Mouse (Mus musculus) midbrain, embryonic 12.5 days (tissue): ENCODE data around the gene Rnf2. TPM values are rescaled to one million over a fixed set of nuclear protein-coding genes. Genes with fewer than 3 reads are reported as not detected.

Experiments
- ATAC-seq: fragments of 200-750 bp; cut with Nextera tagmentation; 2 replicates; pipeline ENCODE4 v1.8.0; 2017; ENCODE audit warnings: low read depth, moderate TSS enrichment, moderate library complexity; ENCODE audit not compliant: low FRiP score
- H3K27ac ChIP-seq: fragments of 300-500 bp; sonication (generic); replicated peaks from 2 replicates; pipeline ENCODE4 v1.5.1; 2016; ENCODE audit warnings: mild to moderate bottlenecking
- H3K27me3 ChIP-seq: fragments of 300-500 bp; sonication (generic); 2 replicates; pipeline ENCODE4 v1.6.1; 2016; ENCODE audit warnings: mild to moderate bottlenecking
- H3K36me3 ChIP-seq: fragments of 300-500 bp; sonication (generic); 2 replicates; pipeline ENCODE4 v1.6.1; 2016
- H3K4me1 ChIP-seq: fragments of 300-500 bp; sonication (generic); 2 replicates; pipeline ENCODE4 v1.6.1; 2016
- H3K4me2 ChIP-seq: fragments of 300-500 bp; sonication (generic); replicated peaks from 2 replicates; pipeline ENCODE4 v1.6.1; 2016; ENCODE audit warnings: mild to moderate bottlenecking, moderate library complexity
- H3K4me3 ChIP-seq: fragments of 300-500 bp; sonication (generic); 2 replicates; pipeline ENCODE4 v1.5.1; 2016; ENCODE audit warnings: mild to moderate bottlenecking
- H3K9ac ChIP-seq: fragments of 300-500 bp; sonication (generic); replicated peaks from 2 replicates; pipeline ENCODE4 v1.6.1; 2016; ENCODE audit warnings: mild to moderate bottlenecking, moderate library complexity
- H3K9me3 ChIP-seq: fragments of 300-500 bp; sonication (generic); 2 replicates; pipeline ENCODE4 v1.6.1; 2016; ENCODE audit warnings: mild to moderate bottlenecking
- WGBS: fragments of 180-500 bp; shearing (Covaris S2); methylation state at CpG from one replicate; pipeline ENCODE4 v1.1.7; 2016; 5-methylcytosine and 5-hydroxymethylcytosine counted together
- polyA plus RNA-seq: library from polyadenylated mRNA; unstranded; fragments of >200 nt; fragmentation: Nextera tagmentation; extraction: Ambion mirVana; gene quantifications from 2 replicates; pipeline ENCODE4 v1.2.1, GENCODE M21; 2016

Gene Rnf2
- polyA plus RNA-seq: 131 and 133 TPM in 2 replicates

DNA sequence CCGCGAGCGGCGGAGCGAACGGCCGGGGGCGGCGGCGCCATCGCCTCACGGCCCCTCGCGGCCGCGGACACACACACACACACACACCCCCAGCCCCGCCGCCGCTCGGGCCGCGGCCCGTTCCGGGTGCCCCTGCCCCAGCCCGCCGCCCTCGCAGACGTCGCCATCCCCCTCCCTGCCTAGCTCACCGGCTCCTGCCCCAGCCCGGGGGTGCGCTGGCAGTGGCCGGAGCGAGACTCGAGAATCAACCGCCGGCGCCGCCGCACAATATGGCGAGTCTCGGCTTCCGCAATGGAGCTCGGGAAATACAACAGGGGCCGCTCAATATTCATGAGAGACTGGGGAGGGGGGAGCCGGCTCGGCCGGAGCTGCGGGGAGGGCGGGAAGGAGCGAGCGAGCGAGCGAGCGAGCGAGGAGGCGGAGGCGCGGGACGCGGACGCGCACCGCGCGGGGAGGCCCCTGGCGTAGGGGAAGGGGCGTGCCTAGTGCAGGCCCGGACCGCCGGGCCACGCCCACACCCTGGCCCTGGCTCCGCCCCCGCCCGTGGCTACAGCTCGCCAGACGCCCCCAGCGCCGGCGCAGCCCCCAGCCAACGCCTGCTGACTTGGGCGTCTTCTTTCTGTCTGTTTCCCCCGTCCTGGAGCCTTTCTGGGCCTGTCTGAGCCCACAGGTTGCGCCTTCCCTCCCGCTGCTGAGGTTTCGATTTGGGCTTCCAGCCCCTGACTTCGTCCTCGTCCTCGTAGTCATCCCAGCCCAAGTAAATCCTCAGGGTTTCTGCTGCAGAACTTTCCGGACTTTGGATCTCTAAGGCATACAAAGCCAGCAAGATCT is at the start of gene Rnf2:
Rnf2 (minus strand) TSS at position 425 of the 831 bp plus-strand sequence.
- Histone ChIP-seq H3K4me3 (peak within 1 kb of the TSS; percentile 98), H3K27ac (peak within 1 kb of the TSS; percentile 98), H3K36me3 (no peaks in the 10 kb centered on the region), H3K4me1 (peaks cover 13% of the 10 kb centered on the region), H3K9me3 (no peaks in the 10 kb centered on the region), H3K9ac (peak within 1 kb of the TSS; percentile 98), H3K4me2 (peak within 1 kb of the TSS; percentile 58), H3K27me3 (no peaks in the 10 kb centered on the region)
- ATAC-seq: peak; percentile 97
- under 1% methylated on average over 86 of the region's 90 CpGs for WGBS

DNA sequence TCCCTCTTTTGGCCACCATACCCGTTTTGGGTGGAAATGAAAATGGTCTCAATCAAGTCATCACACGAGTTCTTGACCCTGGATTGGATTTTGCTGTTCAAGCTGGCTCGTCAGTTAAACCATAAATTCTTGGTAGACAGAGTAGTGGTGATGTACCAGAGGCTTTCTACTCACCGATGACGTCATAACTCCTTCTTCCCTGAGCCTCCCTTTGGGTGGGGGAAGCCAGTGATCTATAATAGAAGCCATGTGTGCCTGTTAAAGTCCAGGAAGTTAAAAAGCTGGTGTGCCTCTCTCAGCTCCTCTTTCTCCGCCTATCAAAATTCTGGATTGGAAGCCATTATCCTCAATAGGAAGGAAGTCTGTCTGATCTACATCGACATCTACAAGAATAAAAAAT is 49.0 kb upstream of the Rnf2 start:
- peaks cover 5% of the 10 kb centered on the region; the same call in 1 of the 2 replicates for H3K4me1 ChIP-seq
- H3K9ac ChIP-seq: no peak overlapping the region
- no peaks in the 10 kb centered on the region for H3K27me3 ChIP-seq
- ATAC-seq: no peak
- H3K36me3 ChIP-seq: no peaks in the 10 kb centered on the region
- H3K27ac ChIP-seq: no peak overlapping the region
- no peak overlapping the region for H3K4me3 ChIP-seq
- H3K4me2 ChIP-seq: no peak overlapping the region
- H3K9me3 ChIP-seq: no peaks in the 10 kb centered on the region
- 81% methylated on average over 7 of the region's 7 CpGs for WGBS

DNA sequence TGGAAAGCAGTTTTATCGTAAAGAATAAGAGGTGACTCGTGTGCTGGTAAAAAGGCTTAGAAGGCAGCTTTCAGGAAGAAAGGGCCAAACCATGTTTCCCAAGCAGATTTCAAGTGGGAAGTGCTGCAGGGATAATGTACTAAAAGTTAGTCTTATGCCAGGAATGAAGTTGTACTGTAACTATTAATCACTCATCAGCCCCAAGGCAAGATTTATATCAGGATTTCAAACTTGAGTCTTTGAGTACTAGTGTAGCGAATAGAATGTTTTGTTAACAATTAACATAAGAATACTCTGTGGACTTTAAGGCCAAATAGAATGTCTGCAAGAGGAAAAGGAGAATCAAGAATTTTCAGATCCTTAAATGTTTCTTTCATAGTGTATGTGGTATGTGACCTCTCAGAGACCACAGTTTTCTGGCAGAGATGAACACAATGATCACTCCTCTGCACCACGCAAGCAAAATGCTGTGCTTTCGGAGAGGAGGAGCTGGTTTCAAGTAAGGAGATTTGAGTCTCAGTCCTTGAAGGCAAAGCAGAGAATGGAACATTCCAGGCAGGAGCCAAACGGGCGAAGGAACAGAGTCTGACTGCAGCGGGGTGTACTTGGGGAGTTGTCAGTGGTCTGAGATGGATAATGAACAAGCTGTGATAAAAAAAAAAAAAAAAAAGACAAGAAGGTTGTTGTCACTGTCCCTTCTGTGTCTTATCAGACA is 48.3 kb upstream of the Rnf2 start:
- Histone ChIP-seq H3K27me3 (no peaks in the 10 kb centered on the region), H3K4me1 (peaks cover 5% of the 10 kb centered on the region; the same call in 1 of the 2 replicates), H3K9ac (no peak overlapping the region), H3K4me3 (no peak overlapping the region), H3K36me3 (no peaks in the 10 kb centered on the region), H3K9me3 (no peaks in the 10 kb centered on the region), H3K27ac (no peak overlapping the region), H3K4me2 (no peak overlapping the region)
- 84% methylated on average over 8 of the region's 8 CpGs for WGBS
- no peak for ATAC-seq

DNA sequence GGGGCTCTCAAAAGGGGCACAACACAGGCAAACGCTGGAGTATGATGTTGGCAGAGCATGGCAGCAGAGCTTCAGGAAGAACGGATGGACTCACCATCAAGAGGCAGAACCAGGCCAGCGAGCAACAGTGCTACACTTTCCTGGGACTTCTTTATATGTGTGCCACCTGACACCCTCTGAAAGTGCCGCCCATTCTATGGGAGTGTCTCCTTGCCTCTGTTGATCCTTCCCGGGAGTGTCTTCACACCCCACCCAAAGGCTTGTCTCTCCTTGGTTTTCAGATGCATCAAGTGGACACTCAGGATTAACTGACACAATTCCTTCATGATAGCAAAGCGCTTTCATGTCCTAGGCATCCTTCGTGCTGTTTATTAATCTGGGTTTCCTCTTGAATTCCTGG is 44.8 kb upstream of the Rnf2 start:
- Histone ChIP-seq H3K4me2 (no peak overlapping the region), H3K4me3 (no peak overlapping the region), H3K27me3 (no peaks in the 10 kb centered on the region), H3K27ac (no peak overlapping the region), H3K36me3 (no peaks in the 10 kb centered on the region), H3K9ac (no peak overlapping the region), H3K9me3 (no peaks in the 10 kb centered on the region), H3K4me1 (no peaks in the 10 kb centered on the region)
- ATAC-seq: no peak
- WGBS: 84% methylated on average over 7 of the region's 7 CpGs

DNA sequence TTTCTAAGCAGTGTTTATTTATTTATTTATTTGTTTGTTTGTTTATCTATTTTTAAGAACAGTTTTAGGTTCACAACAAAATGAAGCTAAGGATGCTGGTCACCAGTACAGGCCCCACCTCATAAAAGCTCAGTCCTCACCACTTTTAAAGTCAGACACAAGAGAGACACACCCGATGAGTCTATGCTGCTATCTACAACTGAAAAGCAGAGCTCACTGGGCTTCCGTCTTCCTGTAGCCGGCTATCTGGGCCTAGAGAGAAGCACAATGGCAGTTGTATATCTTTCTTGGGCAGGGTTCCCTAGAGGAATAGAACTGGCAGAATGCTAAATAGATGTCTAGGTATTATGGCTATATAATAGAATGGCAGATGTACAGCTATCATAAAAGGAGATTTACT is 43.8 kb upstream of the Rnf2 start:
- Histone ChIP-seq H3K36me3 (no peaks in the 10 kb centered on the region), H3K9ac (no peak overlapping the region), H3K4me1 (no peaks in the 10 kb centered on the region), H3K4me3 (no peak overlapping the region), H3K9me3 (no peaks in the 10 kb centered on the region), H3K27ac (no peak overlapping the region), H3K4me2 (no peak overlapping the region), H3K27me3 (no peaks in the 10 kb centered on the region)
- WGBS: 90% methylated on average over 3 of the region's 3 CpGs
- no peak for ATAC-seq

DNA sequence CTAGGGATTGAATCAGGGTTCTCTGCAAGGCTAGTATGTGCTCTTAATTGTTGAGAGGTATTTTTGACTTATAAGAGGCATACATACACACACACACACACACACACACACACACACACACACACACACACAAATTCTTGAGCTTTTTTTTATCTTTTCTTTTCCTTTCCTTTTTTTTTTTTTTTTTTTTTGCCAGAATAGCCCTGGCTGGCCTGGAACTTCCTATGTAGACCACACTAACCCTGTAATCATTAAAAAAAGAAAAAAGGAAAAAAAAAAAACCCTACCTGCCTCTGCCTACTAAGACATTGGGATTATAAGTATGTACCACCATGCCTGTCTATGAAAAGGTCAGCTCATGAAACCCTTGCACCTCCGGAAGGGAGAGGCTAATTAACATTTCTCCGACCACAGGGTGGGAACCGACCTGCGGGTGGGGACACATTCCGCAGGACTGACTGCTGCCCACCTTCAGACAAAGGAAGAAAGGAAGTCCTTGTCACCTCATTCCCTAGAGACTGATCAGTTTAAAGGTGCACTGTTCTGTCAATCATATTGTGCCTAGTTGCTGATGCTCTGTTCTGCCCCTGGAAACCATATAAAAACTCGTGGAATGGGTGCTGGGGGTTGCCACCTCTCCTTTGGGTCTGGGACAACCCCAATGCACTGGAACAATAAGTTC is 43.2 kb upstream of the Rnf2 start:
- H3K4me2 ChIP-seq: no peak overlapping the region
- H3K9me3 ChIP-seq: no peaks in the 10 kb centered on the region
- no peak overlapping the region for H3K27ac ChIP-seq
- no peaks in the 10 kb centered on the region for H3K4me1 ChIP-seq
- no peaks in the 10 kb centered on the region for H3K27me3 ChIP-seq
- H3K9ac ChIP-seq: no peak overlapping the region
- 84% methylated on average over 6 of the region's 6 CpGs for WGBS
- H3K4me3 ChIP-seq: no peak overlapping the region
- no peak for ATAC-seq
- H3K36me3 ChIP-seq: no peaks in the 10 kb centered on the region

DNA sequence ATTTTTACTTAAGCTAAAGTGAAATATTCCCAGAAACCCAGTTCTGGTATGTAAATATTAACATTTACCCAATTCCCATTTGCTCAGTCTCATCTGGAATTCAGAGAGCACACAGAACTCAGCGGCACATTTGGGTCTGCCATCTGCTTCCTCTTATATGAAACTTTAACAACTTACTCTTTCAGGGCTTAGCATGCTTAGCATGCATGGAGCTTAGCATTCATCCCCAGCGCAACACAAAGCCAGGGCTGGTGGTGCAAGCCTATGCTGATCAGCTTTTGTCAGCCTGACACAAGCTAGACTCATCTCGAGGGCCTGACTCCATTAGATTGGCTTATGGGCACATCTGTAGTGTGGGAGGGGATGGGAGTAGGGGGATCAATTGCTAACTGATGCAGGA is 25.9 kb upstream of the Rnf2 start:
- H3K36me3 ChIP-seq: no peaks in the 10 kb centered on the region

DNA sequence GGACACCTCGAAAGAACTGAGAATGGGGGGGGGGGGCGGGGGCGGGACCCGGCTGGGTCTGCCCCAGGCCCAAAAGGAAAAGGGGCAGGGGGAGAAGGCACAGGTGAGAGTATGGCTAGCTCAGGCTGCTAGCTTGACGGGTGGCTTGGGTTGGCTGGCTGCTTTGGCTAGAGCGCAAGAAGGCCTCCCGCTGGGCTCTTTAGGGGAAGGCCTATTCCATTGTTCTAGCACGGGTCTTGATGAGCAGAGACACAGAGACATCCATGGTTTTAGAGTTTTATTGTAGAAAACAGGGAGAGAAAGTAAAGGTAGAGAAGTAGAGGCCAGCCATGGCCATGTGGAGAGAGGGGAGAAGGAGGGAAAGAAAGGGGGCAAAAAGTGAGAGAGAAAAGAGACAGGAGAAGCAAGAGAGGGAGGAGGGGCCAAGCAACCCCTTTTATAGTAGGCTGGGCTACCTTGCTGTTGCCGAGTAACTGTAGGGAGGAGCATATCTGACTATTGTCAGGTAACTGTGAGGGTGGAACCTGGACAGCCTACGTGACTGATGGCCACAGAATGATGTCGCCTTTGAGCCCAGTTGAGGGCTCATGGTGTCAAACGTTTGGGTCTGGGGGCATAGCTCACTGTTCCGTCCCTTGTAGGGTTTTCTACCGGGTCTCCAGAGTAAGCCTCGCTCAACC is 17.0 kb upstream of the Rnf2 start:
- no peak overlapping the region for H3K4me3 ChIP-seq
- H3K9me3 ChIP-seq: 0 out of 2 replicates have a peak, but pooled peaks cover 2% of the 10 kb centered on the region
- no peak overlapping the region for H3K27ac ChIP-seq
- no peaks in the 10 kb centered on the region for H3K36me3 ChIP-seq
- no peak for ATAC-seq
- no peaks in the 10 kb centered on the region for H3K4me1 ChIP-seq
- no peak overlapping the region for H3K9ac ChIP-seq
- H3K4me2 ChIP-seq: no peak overlapping the region
- 82% methylated on average over 13 of the region's 15 CpGs for WGBS
- H3K27me3 ChIP-seq: no peaks in the 10 kb centered on the region

More for the DNA sequence above, 25.9 kb upstream of the Rnf2 start:
- 46% methylated on average over 3 of the region's 3 CpGs for WGBS
- Histone ChIP-seq H3K9me3 (0 out of 2 replicates have a peak, but pooled peaks cover 7% of the 10 kb centered on the region), H3K4me2 (no peak overlapping the region), H3K27ac (no peak overlapping the region), H3K4me3 (no peak overlapping the region), H3K4me1 (no peaks in the 10 kb centered on the region), H3K27me3 (no peaks in the 10 kb centered on the region), H3K9ac (no peak overlapping the region)
- ATAC-seq: peak; percentile 69

DNA sequence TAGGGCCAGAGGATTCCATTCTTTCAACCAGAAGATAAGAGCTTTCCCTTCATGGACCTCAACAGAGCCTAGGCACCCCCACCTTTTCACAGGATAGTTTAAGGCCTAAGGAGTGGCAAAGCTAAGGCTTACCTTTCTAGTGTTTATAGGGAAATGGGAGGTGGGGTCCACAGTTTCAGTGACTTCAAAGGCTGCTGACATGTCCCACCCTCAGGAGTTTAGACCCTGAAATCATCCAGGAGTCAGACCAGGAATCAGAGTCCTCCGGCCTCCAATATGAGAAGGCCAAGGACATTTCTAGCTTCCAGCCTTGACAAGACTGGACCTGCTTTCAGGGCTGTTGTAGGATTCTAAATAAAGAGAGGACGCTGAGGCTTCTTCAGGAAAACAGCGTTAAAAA is 16.1 kb upstream of the Rnf2 start:
- Histone ChIP-seq H3K4me3 (no peak overlapping the region), H3K27ac (no peak overlapping the region), H3K4me1 (no peaks in the 10 kb centered on the region), H3K9me3 (no peaks in the 10 kb centered on the region), H3K9ac (no peak overlapping the region), H3K36me3 (no peaks in the 10 kb centered on the region), H3K4me2 (no peak overlapping the region), H3K27me3 (no peaks in the 10 kb centered on the region)
- WGBS: 92% methylated on average over 3 of the region's 3 CpGs
- ATAC-seq: no peak

DNA sequence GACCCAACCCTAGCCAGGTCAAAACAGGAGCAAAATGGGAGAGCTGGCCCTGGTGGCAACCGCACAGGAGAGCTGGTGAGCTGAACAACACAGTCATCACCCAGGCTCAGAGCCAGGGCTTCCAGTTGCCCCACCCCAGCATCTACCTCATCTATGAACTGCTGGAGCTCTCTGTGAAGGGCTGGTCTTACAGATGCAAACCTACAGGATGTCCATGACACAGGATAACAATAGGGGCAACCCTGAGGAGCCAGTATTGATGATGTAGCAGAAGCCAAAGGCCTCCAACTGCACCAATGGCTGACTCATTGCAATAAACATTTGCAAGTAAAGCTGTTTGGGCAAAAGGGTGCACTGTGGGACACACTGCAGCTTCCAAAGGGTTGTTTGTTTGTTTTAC is 15.0 kb upstream of the Rnf2 start:
- Histone ChIP-seq H3K9me3 (no peaks in the 10 kb centered on the region), H3K4me1 (no peaks in the 10 kb centered on the region), H3K4me2 (no peak overlapping the region), H3K4me3 (no peak overlapping the region), H3K27ac (no peak overlapping the region), H3K9ac (no peak overlapping the region), H3K36me3 (no peaks in the 10 kb centered on the region), H3K27me3 (no peaks in the 10 kb centered on the region)
- 78% methylated on average over 1 of the region's 1 CpGs for WGBS
- no peak for ATAC-seq

DNA sequence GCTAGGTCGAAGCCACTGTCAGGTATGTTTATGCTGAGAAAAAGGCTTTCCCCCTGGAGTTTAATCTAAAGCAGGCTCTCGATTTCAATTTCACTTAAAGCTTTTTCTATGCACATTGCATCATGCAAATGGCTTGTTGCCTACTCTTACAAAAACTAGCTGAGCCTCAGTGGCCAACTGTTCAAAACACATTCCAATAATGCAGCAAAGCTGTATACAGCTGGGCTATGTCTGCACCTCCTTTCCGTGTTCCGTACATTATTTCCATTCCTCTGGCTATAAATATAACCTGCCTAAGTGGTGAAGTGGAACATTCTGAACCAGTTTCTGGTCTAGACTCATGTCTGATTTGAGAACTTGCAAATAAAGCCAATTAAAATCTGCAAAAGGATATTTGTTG is 13.4 kb upstream of the Rnf2 start:
- Histone ChIP-seq H3K27me3 (no peaks in the 10 kb centered on the region), H3K36me3 (no peaks in the 10 kb centered on the region), H3K4me3 (no peak overlapping the region), H3K4me2 (no peak overlapping the region), H3K4me1 (no peaks in the 10 kb centered on the region), H3K9ac (no peak overlapping the region), H3K9me3 (no peaks in the 10 kb centered on the region), H3K27ac (no peak overlapping the region)
- 94% methylated on average over 4 of the region's 4 CpGs for WGBS
- ATAC-seq: no peak
